Mouse (Mus musculus) small intestine, adult 2 months (tissue): ENCODE measurements around the gene Il9r. TPM values are rescaled to one million over a fixed set of nuclear protein-coding genes. Genes with fewer than 3 reads are reported as not detected.

Experiments
- H3K27ac ChIP-seq: fragments of 200-500 bp; 2 replicates; pipeline ENCODE4 v1.5.1; 2012; ENCODE audit warnings: low read depth, low read length, control low read depth, inconsistent platforms; ENCODE audit not compliant: insufficient read depth
- H3K27me3 ChIP-seq: fragments of 200-500 bp; 2 replicates; pipeline ENCODE4 v1.6.1; 2012; ENCODE audit warnings: mild to moderate bottlenecking, moderate library complexity, low read length, inconsistent platforms; ENCODE audit not compliant: control insufficient read depth, insufficient read depth
- H3K36me3 ChIP-seq: fragments of 200-500 bp; 2 replicates; pipeline ENCODE4 v1.6.1; 2012; ENCODE audit warnings: mild to moderate bottlenecking, low read length, control low read depth, inconsistent platforms; ENCODE audit not compliant: control insufficient read depth, insufficient read depth
- H3K4me1 ChIP-seq: fragments of 200-500 bp; 2 replicates; pipeline ENCODE4 v1.6.1; 2012; ENCODE audit warnings: low read length, inconsistent platforms, mixed read lengths; ENCODE audit not compliant: control insufficient read depth, insufficient read depth, insufficient read length
- H3K4me3 ChIP-seq: fragments of 200-500 bp; 2 replicates; pipeline ENCODE4 v1.5.1; 2012; ENCODE audit warnings: low read depth, mild to moderate bottlenecking, control low read depth, inconsistent platforms, low read length, moderate library complexity
- CTCF ChIP-seq: fragments of 200-500 bp; IDR thresholded peaks from 2 replicates; pipeline ENCODE4 v1.5.1; 2012; ENCODE audit warnings: low read depth, mild to moderate bottlenecking, control low read depth, inconsistent platforms, low read length, moderate library complexity, mixed read lengths; ENCODE audit not compliant: insufficient replicate concordance, insufficient read length; ENCODE audit errors: extremely low read depth
- POLR2A ChIP-seq: fragments of 200-500 bp; IDR thresholded peaks from 2 replicates; pipeline ENCODE4 v1.6.1; 2012; ENCODE audit warnings: low read depth, mild to moderate bottlenecking, control low read depth, inconsistent platforms, low read length, moderate library complexity
- WGBS: fragments of 180-500 bp; shearing (Covaris S2); methylation state at CpG from one replicate; pipeline ENCODE4 v1.1.7; 2018; 5-methylcytosine and 5-hydroxymethylcytosine counted together
- polyA plus RNA-seq: library from polyadenylated mRNA; depleted of rRNA; stranded (reverse); fragments of >200 nt; gene quantifications from 2 replicates; pipeline ENCODE4 v1.2.3, GENCODE M21; 2012; rRNA removed

Gene Il9r
- polyA plus RNA-seq, 1 experiment, result 1.4 TPM

GRCm38 (mm10) chr11:32141627-32142586, 58.2 kb downstream of the Il9r start:
- H3K36me3 ChIP-seq, result no peaks in the 10 kb centered on the region
- TF ChIP-seq POLR2A (no peak), CTCF (no peak)
- WGBS, result 82% methylated on average over 15 of the region's 15 CpGs

GRCm38 (mm10) chr11:32141034-32141433, 59.0 kb downstream of the Il9r start:
- 26% methylated on average over 2 of the region's 2 CpGs for WGBS
- Histone ChIP-seq H3K4me3 (no peak overlapping the region), H3K27ac (no peak overlapping the region), H3K36me3 (no peaks in the 10 kb centered on the region), H3K4me1 (0 out of 2 replicates have a peak, but pooled peaks cover 2% of the 10 kb centered on the region), H3K27me3 (no peaks in the 10 kb centered on the region)
- TF ChIP-seq CTCF (peak; percentile 87), POLR2A (no peak)

More at GRCm38 (mm10) chr11:32141627-32142586, 58.2 kb downstream of the Il9r start:
- H3K27ac ChIP-seq, result no peak overlapping the region
- 0 out of 2 replicates have a peak, but pooled peaks cover 2% of the 10 kb centered on the region for H3K4me1 ChIP-seq
- H3K4me3 ChIP-seq, result no peak overlapping the region
- H3K27me3 ChIP-seq, result no peaks in the 10 kb centered on the region

- WGBS, result 57% methylated on average over 6 of the region's 6 CpGs
Measured at GRCm38 (mm10) chr11:32139528-32139961, 60.5 kb downstream of the Il9r start.

DNA sequence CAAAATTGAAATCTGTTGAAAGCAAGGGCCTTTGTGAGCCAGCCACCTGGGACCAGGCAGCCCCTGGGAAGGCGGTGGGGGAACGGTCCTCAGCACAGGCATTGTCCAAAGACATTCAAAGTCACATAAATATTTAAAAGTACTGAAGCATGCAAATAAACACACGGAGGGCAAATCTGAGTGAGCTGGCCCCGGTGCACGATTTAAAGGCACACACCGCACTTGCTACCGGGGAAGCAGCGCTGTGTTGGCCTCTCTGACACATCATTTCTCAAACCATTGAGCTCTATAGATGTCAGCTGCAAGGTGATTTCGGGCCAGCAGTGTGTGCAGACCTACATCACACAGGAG, 61.5 kb downstream of the Il9r start:
- H3K4me3 ChIP-seq, result no peak overlapping the region
- H3K4me1 ChIP-seq, result 0 out of 2 replicates have a peak, but pooled peaks cover 2% of the 10 kb centered on the region
- 33% methylated on average over 9 of the region's 9 CpGs for WGBS
- H3K27me3 ChIP-seq, result no peaks in the 10 kb centered on the region
- H3K27ac ChIP-seq, result no peak overlapping the region
- no peaks in the 10 kb centered on the region for H3K36me3 ChIP-seq
- no peak for TF ChIP-seq CTCF
- no peak for TF ChIP-seq POLR2A

More at GRCm38 (mm10) chr11:32139528-32139961, 60.5 kb downstream of the Il9r start:
- Histone ChIP-seq H3K4me3 (no peak overlapping the region), H3K27me3 (no peaks in the 10 kb centered on the region), H3K27ac (no peak overlapping the region), H3K4me1 (0 out of 2 replicates have a peak, but pooled peaks cover 2% of the 10 kb centered on the region), H3K36me3 (no peaks in the 10 kb centered on the region)
- TF ChIP-seq POLR2A, result no peak
- no peak for TF ChIP-seq CTCF

- Histone ChIP-seq H3K36me3 (no peaks in the 10 kb centered on the region), H3K4me1 (0 out of 2 replicates have a peak, but pooled peaks cover 2% of the 10 kb centered on the region), H3K27me3 (no peaks in the 10 kb centered on the region), H3K27ac (no peak overlapping the region), H3K4me3 (no peak overlapping the region)
- WGBS, result 17% methylated on average over 15 of the region's 15 CpGs
- TF ChIP-seq POLR2A, result no peak
- no peak for TF ChIP-seq CTCF
Measured at GRCm38 (mm10) chr11:32137719-32138613, 62.1 kb downstream of the Il9r start.

Other genes with a start within 250 kb of the Il9r start
- gene 4930524B15Rik, start 234.7 kb downstream of the Il9r start, polyA plus RNA-seq, result not detected in 2 replicates
- gene Nsg2, start 199.8 kb downstream of the Il9r start, polyA plus RNA-seq, result 1.0 and 1.8 TPM in 2 replicates
- gene Snrnp25, start 5.1 kb upstream of the Il9r start, polyA plus RNA-seq, result 11.5 and 22.5 TPM in 2 replicates
- gene Rhbdf1, start 22.0 kb upstream of the Il9r start, polyA plus RNA-seq, result 56.7 and 64.4 TPM in 2 replicates
- 4.9 and 7.5 TPM in 2 replicates for gene Mpg, start 26.2 kb upstream of the Il9r start, polyA plus RNA-seq
- gene Nprl3, start 67.4 kb upstream of the Il9r start, polyA plus RNA-seq, result 25.1 and 35.7 TPM in 2 replicates
- gene Hba-x, start 76.1 kb upstream of the Il9r start, polyA plus RNA-seq, result not detected in 2 replicates
- 54.1 and 70.6 TPM in 2 replicates for gene Hba-a1, start 83.2 kb upstream of the Il9r start, polyA plus RNA-seq
- not detected in 2 replicates for gene Hbq1b, start 86.7 kb upstream of the Il9r start, polyA plus RNA-seq
- gene Hba-a2, start 96.2 kb upstream of the Il9r start, polyA plus RNA-seq, result 106 and 108 TPM in 2 replicates
- gene Hbq1a, start 99.8 kb upstream of the Il9r start, polyA plus RNA-seq, result not detected in 2 replicates
- gene Sh3pxd2b, start 147.5 kb upstream of the Il9r start, polyA plus RNA-seq, result 1.7 and 2.4 TPM in 2 replicates